Mouse (Mus musculus) neural tube, embryonic 15.5 days (tissue): ENCODE measurements around the gene Efna1. TPM values are rescaled to one million over a fixed set of nuclear protein-coding genes. Genes with fewer than 3 reads are reported as not detected.
A peak's percentile ranks its signal among the peaks of the same experiment; 100 is the strongest.

ENCODE experiments used
- ATAC-seq: fragments of 200-750 bp; cut with Nextera tagmentation; 2 replicates; pipeline ENCODE4 v1.8.0; 2017; ENCODE audit warnings: mild to moderate bottlenecking, moderate TSS enrichment, moderate library complexity; ENCODE audit not compliant: low FRiP score
- H3K27ac ChIP-seq: fragments of 300-500 bp; sonication (generic); replicated peaks from 2 replicates; pipeline ENCODE4 v1.5.1; 2015; ENCODE audit warnings: mild to moderate bottlenecking, inconsistent platforms
- H3K27me3 ChIP-seq: fragments of 300-500 bp; sonication (generic); replicated peaks from 2 replicates; pipeline ENCODE4 v1.6.1; 2015; ENCODE audit warnings: inconsistent platforms
- H3K36me3 ChIP-seq: fragments of 300-500 bp; sonication (generic); 2 replicates; pipeline ENCODE4 v1.6.1; 2015; ENCODE audit warnings: inconsistent platforms
- H3K4me1 ChIP-seq: fragments of 300-500 bp; sonication (generic); 2 replicates; pipeline ENCODE4 v1.6.1; 2015; ENCODE audit warnings: inconsistent platforms
- H3K4me2 ChIP-seq: fragments of 300-500 bp; sonication (generic); 2 replicates; pipeline ENCODE4 v1.6.1; 2015; ENCODE audit warnings: inconsistent platforms, mild to moderate bottlenecking, moderate library complexity
- H3K4me3 ChIP-seq: fragments of 300-500 bp; sonication (generic); replicated peaks from 2 replicates; pipeline ENCODE4 v1.5.1; 2015; ENCODE audit warnings: mild to moderate bottlenecking, inconsistent platforms
- H3K9ac ChIP-seq: fragments of 300-500 bp; sonication (generic); replicated peaks from 2 replicates; pipeline ENCODE4 v1.6.1; 2015; ENCODE audit warnings: mild to moderate bottlenecking, inconsistent platforms
- H3K9me3 ChIP-seq: fragments of 300-500 bp; sonication (generic); replicated peaks from 2 replicates; pipeline ENCODE4 v1.6.1; 2016; ENCODE audit warnings: inconsistent platforms
- WGBS: fragments of 180-500 bp; shearing (Covaris S2); methylation state at CpG from one replicate; pipeline ENCODE4 v1.1.7; 2015; ENCODE audit warnings: mixed read lengths; 5-methylcytosine and 5-hydroxymethylcytosine counted together
- polyA plus RNA-seq: library from polyadenylated mRNA; unstranded; fragments of >200 nt; fragmentation: Nextera tagmentation; extraction: Ambion mirVana; gene quantifications from 2 replicates; pipeline ENCODE4 v1.2.1, GENCODE M21; 2015

Gene Efna1
- polyA plus RNA-seq, 1 experiment from 2014 or later, result 9.7 TPM

GRCm38 (mm10) chr3:89250435-89251040 is 30.4 kb downstream of the Efna1 start:
- H3K36me3 ChIP-seq, result peaks cover 11% of the 10 kb centered on the region; the same call in 1 of the 2 replicates
- 0 out of 2 replicates have a peak overlapping the region, but pooled peaks have one; percentile 39 for H3K4me2 ChIP-seq
- peaks cover 42% of the 10 kb centered on the region for H3K4me1 ChIP-seq
- peaks cover 5% of the 10 kb centered on the region; the same call in 1 of the 2 replicates for H3K27me3 ChIP-seq
- H3K9me3 ChIP-seq, result no peaks in the 10 kb centered on the region
- no peak overlapping the region for H3K9ac ChIP-seq
- ATAC-seq, result no peak
- whole genome bisulfite sequencing, result 24% methylated on average over 7 of the region's 7 CpGs
- no peak overlapping the region for H3K4me3 ChIP-seq
- peak overlapping the region; percentile 51; the same call in 1 of the 2 replicates for H3K27ac ChIP-seq

DNA sequence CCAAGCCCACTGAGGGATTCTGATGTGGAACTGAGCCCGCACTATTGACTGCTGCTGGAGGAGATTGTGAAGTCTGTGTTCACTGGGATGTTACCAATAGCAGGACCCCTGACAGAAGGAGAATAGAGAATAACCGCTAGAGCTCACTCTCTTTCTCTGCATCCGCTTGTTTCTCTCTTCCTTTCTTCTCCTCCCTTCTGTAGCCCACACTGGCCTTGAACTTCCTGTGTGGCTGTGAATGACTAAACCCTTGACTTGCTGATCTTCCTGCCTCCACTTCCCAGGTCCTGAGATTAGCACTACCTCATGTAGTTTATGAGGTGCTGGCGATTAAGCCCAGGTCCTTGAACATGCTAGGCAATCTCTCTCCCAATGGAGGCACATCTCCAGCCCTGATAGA is 33.5 kb downstream of the Efna1 start:
- Histone ChIP-seq H3K9ac (peak overlapping the region; percentile 68), H3K4me1 (peaks cover 69% of the 10 kb centered on the region), H3K9me3 (no peaks in the 10 kb centered on the region), H3K27ac (no peak overlapping the region), H3K4me2 (peak overlapping the region; percentile 73), H3K27me3 (peaks cover 5% of the 10 kb centered on the region; the same call in 1 of the 2 replicates), H3K4me3 (peak overlapping the region; percentile 58), H3K36me3 (peaks cover 11% of the 10 kb centered on the region; the same call in 1 of the 2 replicates)
- 92% methylated on average over 4 of the region's 4 CpGs for WGBS
- ATAC-seq, result no peak

GRCm38 (mm10) chr3:89246261-89247100 is 34.5 kb downstream of the Efna1 start, which contains the start of gene Trim46:
Trim46 (minus strand) TSS chr3:89246309.
- peak within 1 kb of the TSS; percentile 73 for H3K4me2 ChIP-seq
- ATAC-seq, result peak; percentile 74
- peak within 1 kb of the TSS; percentile 73 for H3K9ac ChIP-seq
- H3K27ac ChIP-seq, result peak within 1 kb of the TSS; percentile 95
- H3K9me3 ChIP-seq, result no peaks in the 10 kb centered on the region
- H3K4me1 ChIP-seq, result peaks cover 69% of the 10 kb centered on the region
- whole genome bisulfite sequencing, result under 1% methylated on average over 41 of the region's 42 CpGs
- peak within 1 kb of the TSS; percentile 58 for H3K4me3 ChIP-seq
- H3K27me3 ChIP-seq, result no peaks in the 10 kb centered on the region
- H3K36me3 ChIP-seq, result peaks cover 20% of the 10 kb centered on the region

GRCm38 (mm10) chr3:89245688-89246171 is 35.2 kb downstream of the Efna1 start, which contains the start of gene Krtcap2:
Krtcap2 (plus strand) TSS chr3:89245966.
- ATAC-seq, result peak; percentile 81
- no peaks in the 10 kb centered on the region for H3K9me3 ChIP-seq
- peak within 1 kb of the TSS; percentile 58 for H3K4me3 ChIP-seq
- peak within 1 kb of the TSS; percentile 73 for H3K4me2 ChIP-seq
- no peaks in the 10 kb centered on the region for H3K27me3 ChIP-seq
- peaks cover 28% of the 10 kb centered on the region for H3K36me3 ChIP-seq
- 2% methylated on average over 20 of the region's 20 CpGs for WGBS
- H3K4me1 ChIP-seq, result peaks cover 61% of the 10 kb centered on the region
- peak within 1 kb of the TSS; percentile 95 for H3K27ac ChIP-seq
- H3K9ac ChIP-seq, result peak within 1 kb of the TSS; percentile 73

DNA sequence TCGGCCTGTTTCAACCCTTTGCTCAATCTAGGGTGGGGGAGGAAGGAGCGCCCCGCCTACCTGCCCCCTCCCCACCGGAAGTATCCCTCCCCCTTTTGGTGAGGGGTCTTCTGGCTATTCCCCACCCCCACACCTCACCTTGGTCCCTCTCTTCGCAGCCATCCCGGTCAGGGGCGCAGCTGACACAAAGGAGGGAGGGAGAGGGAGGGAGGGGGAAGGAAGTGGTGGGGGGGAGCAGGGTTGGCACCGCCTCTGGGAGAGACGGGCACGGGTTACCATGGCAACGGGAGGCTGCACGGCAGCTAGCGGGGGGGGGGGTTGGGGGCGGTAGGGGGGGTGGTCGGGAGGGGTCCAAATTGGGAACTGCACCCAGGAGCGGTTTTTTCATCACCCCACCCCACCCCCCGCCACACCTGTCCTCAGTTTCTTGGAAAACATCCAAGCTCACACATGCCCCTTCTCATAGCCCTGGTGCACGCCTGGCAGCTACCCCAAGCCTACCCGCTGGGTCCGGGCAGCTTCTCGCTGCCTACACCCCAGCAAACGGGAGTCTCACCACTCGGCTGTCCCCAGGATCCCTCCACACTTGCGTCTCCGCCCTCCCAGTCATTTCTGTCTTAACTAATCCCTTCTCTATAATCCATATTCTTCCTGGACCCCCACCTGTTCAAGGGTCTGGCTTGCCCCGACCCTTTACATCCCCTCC is 35.8 kb downstream of the Efna1 start:
- H3K4me1 ChIP-seq, result peaks cover 56% of the 10 kb centered on the region
- H3K36me3 ChIP-seq, result peaks cover 34% of the 10 kb centered on the region
- peak overlapping the region; percentile 73 for H3K9ac ChIP-seq
- ATAC-seq, result peak; percentile 64
- H3K27ac ChIP-seq, result peak overlapping the region; percentile 95
- H3K9me3 ChIP-seq, result no peaks in the 10 kb centered on the region
- WGBS, result 2% methylated on average over 14 of the region's 26 CpGs
- H3K4me2 ChIP-seq, result peak overlapping the region; percentile 73
- H3K4me3 ChIP-seq, result peak overlapping the region; percentile 58
- no peaks in the 10 kb centered on the region for H3K27me3 ChIP-seq

DNA sequence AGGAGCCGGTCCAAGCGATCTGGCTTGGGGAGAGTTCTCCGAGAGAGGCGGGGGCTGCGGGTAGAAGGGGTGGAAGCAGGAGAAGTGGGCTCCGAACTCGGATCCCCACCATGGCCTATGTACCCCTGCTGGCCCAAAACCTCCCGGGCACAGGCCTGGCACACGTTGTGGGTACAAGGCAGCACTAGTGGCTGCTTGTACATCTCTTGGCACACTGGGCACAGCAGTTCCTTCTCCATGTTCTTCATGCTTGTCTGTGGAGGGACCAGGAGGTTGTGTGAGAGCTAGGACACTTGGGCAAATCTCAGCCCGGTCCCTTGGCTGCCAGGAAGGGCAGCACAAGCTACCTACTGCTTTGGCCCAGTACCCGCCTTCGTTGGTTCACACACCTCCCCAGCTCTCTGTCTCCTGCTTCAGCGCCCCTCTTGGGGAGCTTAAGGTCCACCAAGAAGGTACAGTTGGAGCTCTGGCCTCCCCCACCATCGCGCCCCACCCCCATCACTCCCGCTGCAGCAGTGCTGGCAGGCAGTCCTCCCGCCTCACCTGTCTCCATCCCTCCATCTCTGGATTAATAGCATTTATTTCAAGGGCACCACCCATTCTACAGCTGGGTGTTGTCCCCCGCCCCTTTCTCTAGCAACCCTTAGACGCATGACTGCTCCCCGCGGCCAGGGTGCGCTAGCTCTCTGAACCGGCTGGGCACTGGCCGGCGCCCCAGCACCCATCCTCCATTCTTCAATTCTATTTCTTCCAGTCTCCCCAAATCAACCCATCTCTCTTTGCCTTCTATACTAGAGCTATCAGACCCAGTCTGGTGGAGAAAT is 36.6 kb downstream of the Efna1 start:
- peaks cover 35% of the 10 kb centered on the region for H3K36me3 ChIP-seq
- peak; percentile 42 for ATAC-seq
- H3K9ac ChIP-seq, result peak overlapping the region; percentile 73
- H3K9me3 ChIP-seq, result no peaks in the 10 kb centered on the region
- peak overlapping the region; percentile 95 for H3K27ac ChIP-seq
- 12% methylated on average over 25 of the region's 25 CpGs for WGBS
- H3K4me1 ChIP-seq, result peaks cover 56% of the 10 kb centered on the region
- peak overlapping the region; percentile 58 for H3K4me3 ChIP-seq
- H3K27me3 ChIP-seq, result no peaks in the 10 kb centered on the region
- H3K4me2 ChIP-seq, result peak overlapping the region; percentile 73

- peaks cover 38% of the 10 kb centered on the region for H3K36me3 ChIP-seq
- peak overlapping the region; percentile 58 for H3K4me3 ChIP-seq
- no peak for ATAC-seq
- H3K9me3 ChIP-seq, result no peaks in the 10 kb centered on the region
- peaks cover 56% of the 10 kb centered on the region for H3K4me1 ChIP-seq
- peak overlapping the region; percentile 73 for H3K4me2 ChIP-seq
- H3K27ac ChIP-seq, result 0 out of 2 replicates have a peak overlapping the region, but pooled peaks have one; percentile 95
- 10% methylated on average over 14 of the region's 14 CpGs for WGBS
- H3K27me3 ChIP-seq, result no peaks in the 10 kb centered on the region
- H3K9ac ChIP-seq, result peak overlapping the region; percentile 73
These were observed 37.3 kb downstream of the Efna1 start for GRCm38 (mm10) chr3:89243609-89244008.

GRCm38 (mm10) chr3:89242331-89242895 is 38.5 kb downstream of the Efna1 start:
- H3K4me3 ChIP-seq, result no peak overlapping the region
- 71% methylated on average over 9 of the region's 9 CpGs for WGBS
- no peaks in the 10 kb centered on the region for H3K27me3 ChIP-seq
- H3K4me2 ChIP-seq, result 0 out of 2 replicates have a peak overlapping the region, but pooled peaks have one; percentile 73
- ATAC-seq, result no peak
- peaks cover 50% of the 10 kb centered on the region for H3K36me3 ChIP-seq
- H3K27ac ChIP-seq, result no peak overlapping the region
- H3K9ac ChIP-seq, result 0 out of 2 replicates have a peak overlapping the region, but pooled peaks have one; percentile 73
- H3K9me3 ChIP-seq, result no peaks in the 10 kb centered on the region
- peaks cover 50% of the 10 kb centered on the region for H3K4me1 ChIP-seq

GRCm38 (mm10) chr3:89238494-89238893 is 42.4 kb downstream of the Efna1 start:
- Histone ChIP-seq H3K4me2 (no peak overlapping the region), H3K27me3 (no peaks in the 10 kb centered on the region), H3K27ac (no peak overlapping the region), H3K9ac (no peak overlapping the region), H3K4me1 (peaks cover 20% of the 10 kb centered on the region), H3K9me3 (no peaks in the 10 kb centered on the region), H3K36me3 (peaks cover 89% of the 10 kb centered on the region), H3K4me3 (no peak overlapping the region)
- ATAC-seq, result no peak
- 80% methylated on average over 11 of the region's 12 CpGs for WGBS

DNA sequence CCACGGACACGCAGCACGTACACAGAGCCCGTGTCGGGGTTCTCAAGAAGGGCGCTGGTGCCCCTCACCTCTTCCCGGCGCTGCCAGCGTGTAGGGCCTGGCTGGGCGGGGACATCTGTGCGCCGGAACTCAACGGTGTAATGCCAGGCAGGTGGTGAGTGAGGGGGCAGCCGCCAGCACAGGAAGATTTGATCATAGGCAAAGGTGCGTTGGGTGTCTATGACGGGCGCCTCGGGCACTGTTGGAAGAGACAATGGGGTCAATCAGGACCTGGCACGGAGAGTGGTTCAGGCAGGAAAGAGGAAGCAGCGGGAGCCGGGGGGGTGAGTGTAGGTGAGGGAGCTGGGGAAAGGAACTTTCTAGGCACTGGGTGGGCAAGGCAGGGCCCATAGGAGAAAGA is 43.3 kb downstream of the Efna1 start:
- Histone ChIP-seq H3K9me3 (no peaks in the 10 kb centered on the region), H3K36me3 (peaks cover 94% of the 10 kb centered on the region), H3K4me1 (peaks cover 12% of the 10 kb centered on the region), H3K27ac (no peak overlapping the region), H3K4me2 (no peak overlapping the region), H3K4me3 (no peak overlapping the region), H3K9ac (no peak overlapping the region), H3K27me3 (no peaks in the 10 kb centered on the region)
- WGBS, result 95% methylated on average over 21 of the region's 21 CpGs
- no peak for ATAC-seq
